ENCODE assay signal across 15 mouse cellular contexts in genomic region chr9:107087531-107087930, GRCm38 (mm10).
A peak's percentile ranks its signal among the peaks of the same experiment; 100 is the strongest.
DNase-seq lines count a peak whose midpoint lies in the region; ATAC-seq lines count a peak whose summit lies in the region.
"Had no signal": no experiment of that assay in that cellular context is flagged by ENCODE, and none has a peak within 500 bp of the region (broad histone marks: within the 10 kb centered on the region; RNA-seq: fewer than 3 reads in every experiment).

No protein-coding gene starts in this region.

- H3K4me2 ChIP-seq in hindbrain, embryonic 13.5 days = no peak overlapping the region
- H3K4me2 ChIP-seq: heart, embryonic 13.5 days; liver, embryonic 15.5 days; midbrain, embryonic 13.5 days had no signal

- H3K36me3 ChIP-seq in hindbrain, embryonic 13.5 days = no peaks in the 10 kb centered on the region
- no peaks in the 10 kb centered on the region for H3K36me3 ChIP-seq in limb, embryonic 10.5 days
- H3K36me3 ChIP-seq: heart, embryonic 13.5 days; liver, embryonic 15.5 days; midbrain, embryonic 13.5 days had no signal

- no peak overlapping the region for H3K27ac ChIP-seq in hindbrain, embryonic 13.5 days
- H3K27ac ChIP-seq in limb, embryonic 10.5 days = no peak overlapping the region
- H3K27ac ChIP-seq: heart, embryonic 13.5 days; liver, embryonic 15.5 days; midbrain, embryonic 13.5 days had no signal

- 0 out of 2 replicates have a peak, but pooled peaks cover 2% of the 10 kb centered on the region for H3K4me1 ChIP-seq in hindbrain, embryonic 13.5 days (replicated peaks)
- no peaks in the 10 kb centered on the region for H3K4me1 ChIP-seq in limb, embryonic 10.5 days
- H3K4me1 ChIP-seq: heart, embryonic 13.5 days; liver, embryonic 15.5 days; midbrain, embryonic 13.5 days had no signal

- H3K27me3 ChIP-seq in hindbrain, embryonic 13.5 days = no peaks in the 10 kb centered on the region
- no peaks in the 10 kb centered on the region for H3K27me3 ChIP-seq in limb, embryonic 10.5 days (ENCODE audit: low read depth, poor library complexity, severe bottlenecking)
- H3K27me3 ChIP-seq: liver, embryonic 15.5 days; midbrain, embryonic 13.5 days had no signal

- no peak overlapping the region for H3K4me3 ChIP-seq in hindbrain, embryonic 13.5 days
- no peak overlapping the region for H3K4me3 ChIP-seq in limb, embryonic 10.5 days
- H3K4me3 ChIP-seq: heart, embryonic 13.5 days; liver, embryonic 15.5 days; midbrain, embryonic 13.5 days had no signal

- DNase-seq in layer of hippocampus, adult 11-12 months (ENCODE audit: low spot score) = peak; percentile 16
- no peak for DNase-seq in layer of hippocampus, postnatal 25 days (ENCODE audit: extremely low spot score in 1 of 2, low spot score in 1 of 2)
- peak; percentile 46 for DNase-seq in cerebellum, adult 8-10 months
- peak; percentile 49 to 81 for DNase-seq in frontal cortex, postnatal 36 days (ENCODE audit: low spot score in 2 of 2)
- peak; percentile 16 for DNase-seq in right cerebral cortex, postnatal 14 days
- DNase-seq in heart, adult 9 months (ENCODE audit: low spot score in 2 of 2) = no peak
- DNase-seq in limb, embryonic 10.5 days (ENCODE audit: low spot score) = no peak
- DNase-seq: adrenal gland, postnatal 36 days; gastrocnemius, postnatal 14 days; thymus, postnatal 4 days had no signal

- no peak for ATAC-seq in hindbrain, embryonic 13.5 days (ENCODE audit: low FRiP score)
- ATAC-seq: hindbrain, embryonic 16.5 days; midbrain, embryonic 13.5 days had no signal

- 90% methylated on average over 2 of the region's 2 CpGs for WGBS in hindbrain, embryonic 13.5 days
- 88% methylated on average over 2 of the region's 2 CpGs for WGBS in limb, embryonic 10.5 days

- H3K9ac ChIP-seq in hindbrain, embryonic 13.5 days = no peak overlapping the region
- H3K9ac ChIP-seq: heart, embryonic 13.5 days; liver, embryonic 15.5 days; midbrain, embryonic 13.5 days had no signal

- H3K9me3 ChIP-seq in hindbrain, embryonic 13.5 days = no peaks in the 10 kb centered on the region
- no peaks in the 10 kb centered on the region for H3K9me3 ChIP-seq in limb, embryonic 10.5 days (replicated peaks)
- H3K9me3 ChIP-seq: heart, embryonic 13.5 days; liver, embryonic 15.5 days; midbrain, embryonic 13.5 days had no signal

Comparison
In these comparisons a context has a peak if more than half of its experiments do, and no peak if none do; other contexts are left out.
1. DNase-seq: peak in layer of hippocampus, adult 11-12 months (single experiment), cerebellum, adult 8-10 months (single experiment), frontal cortex, postnatal 36 days (2 of 2) and right cerebral cortex, postnatal 14 days (single experiment); none in layer of hippocampus, postnatal 25 days (0 of 2), heart, adult 9 months (0 of 2) and limb, embryonic 10.5 days (single experiment).